Mouse (Mus musculus) liver (tissue): Measurements from ENCODE around the gene Pgpep1.

ENCODE experiments used
- DNase-seq: peaks from one replicate; pipeline ENCODE4 v3.0.0-alpha.2; 2020; ENCODE audit warnings: mixed read lengths

Pgpep1 gene

DNA sequence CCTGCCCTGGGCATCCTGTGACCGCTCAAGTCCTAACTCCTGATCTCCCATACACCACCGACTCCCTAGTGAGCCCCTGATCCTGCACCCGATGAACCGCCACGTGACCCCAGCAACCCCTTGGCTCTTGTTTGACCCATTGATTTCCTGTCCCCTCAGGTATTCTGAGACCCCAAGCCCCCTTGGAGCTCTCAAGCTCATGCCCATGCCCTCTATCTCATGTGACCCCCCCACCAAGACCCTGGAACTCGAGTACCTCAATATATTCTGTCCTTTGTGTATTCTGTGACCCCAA is 52.6 kb downstream of the Pgpep1 start:
- DNase-seq, result no peak

DNA sequence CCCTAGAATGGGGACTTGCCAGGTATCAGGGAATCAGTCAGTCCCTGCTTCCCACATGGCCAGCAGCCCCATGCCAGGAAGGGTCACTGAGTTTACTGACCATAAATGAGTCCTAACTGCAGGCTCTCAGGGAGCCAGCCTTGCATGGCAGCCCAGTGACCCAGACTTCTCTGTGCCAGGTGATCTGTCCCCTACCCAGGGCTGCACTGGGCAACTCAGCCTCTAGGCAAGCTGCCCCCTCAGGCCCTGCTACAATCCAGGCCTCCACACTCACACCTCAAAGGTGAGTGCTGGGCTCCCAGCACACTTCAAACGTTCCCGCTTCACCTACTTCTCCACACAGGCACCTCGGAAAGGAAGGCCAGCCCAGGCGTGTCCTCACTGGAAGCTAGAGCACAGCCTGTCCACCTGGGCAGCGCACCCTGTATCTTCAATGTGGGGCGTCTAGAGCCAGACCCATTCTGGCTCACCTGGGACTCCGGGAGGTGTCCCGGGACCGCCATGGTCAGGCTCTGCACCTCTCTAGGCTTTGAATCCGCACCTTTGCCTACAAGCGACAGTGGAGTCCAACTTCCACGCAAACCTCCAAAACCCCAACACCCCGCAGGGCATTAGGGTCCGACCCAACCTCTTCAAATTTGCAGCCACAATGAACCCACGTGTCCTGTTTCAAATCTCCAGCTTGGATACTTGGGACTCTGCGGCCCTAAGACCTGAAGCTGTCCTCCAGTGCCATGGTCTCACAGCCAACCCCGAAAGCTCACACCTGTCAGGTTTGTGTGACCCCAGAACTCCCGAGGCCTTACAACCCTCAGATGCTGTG is 53.2 kb downstream of the Pgpep1 start:
- DNase-seq, result no peak

DNA sequence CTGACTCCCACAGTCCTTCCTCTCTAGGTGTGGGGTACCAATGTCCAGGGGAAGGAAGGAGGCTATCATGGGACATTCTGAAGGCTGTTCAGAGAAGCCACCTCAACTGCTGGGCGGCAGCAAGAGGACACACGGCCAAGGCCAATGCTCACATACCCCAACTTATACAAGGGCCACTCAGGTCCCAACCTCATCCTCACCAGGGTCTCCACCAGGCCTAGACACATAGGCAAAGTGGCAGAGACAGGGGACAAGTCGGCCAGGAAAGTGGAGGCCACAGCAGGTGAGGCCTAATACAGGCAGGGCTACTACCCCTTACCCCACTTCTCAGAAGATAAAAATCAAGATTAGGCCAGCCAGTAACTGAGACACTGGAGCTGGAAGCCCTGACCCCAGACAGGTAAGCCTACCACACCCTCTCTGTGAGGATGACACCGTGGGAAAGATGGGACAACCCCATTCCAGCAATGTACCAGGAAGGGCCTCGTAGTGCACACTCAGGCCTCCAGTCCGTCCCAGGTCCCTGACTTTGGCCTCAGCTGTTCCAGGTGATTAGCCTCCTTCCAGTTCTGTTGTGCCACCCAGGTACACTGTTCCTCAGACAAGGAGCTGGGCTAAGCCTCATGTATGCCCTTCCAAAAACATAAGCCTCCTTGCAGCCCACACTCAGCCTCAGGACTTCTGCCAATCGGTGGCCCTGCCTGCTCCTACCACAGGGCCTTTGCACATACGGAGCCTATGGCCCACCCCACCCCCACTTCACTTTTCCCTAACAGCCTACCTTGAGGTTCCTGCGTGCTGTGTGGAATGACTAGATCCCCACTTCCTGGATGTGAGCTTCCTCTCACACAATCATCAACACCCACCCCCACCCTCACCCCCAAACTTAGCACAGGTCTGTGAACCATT is 54.1 kb downstream of the Pgpep1 start:
- no peak for DNase-seq

DNA sequence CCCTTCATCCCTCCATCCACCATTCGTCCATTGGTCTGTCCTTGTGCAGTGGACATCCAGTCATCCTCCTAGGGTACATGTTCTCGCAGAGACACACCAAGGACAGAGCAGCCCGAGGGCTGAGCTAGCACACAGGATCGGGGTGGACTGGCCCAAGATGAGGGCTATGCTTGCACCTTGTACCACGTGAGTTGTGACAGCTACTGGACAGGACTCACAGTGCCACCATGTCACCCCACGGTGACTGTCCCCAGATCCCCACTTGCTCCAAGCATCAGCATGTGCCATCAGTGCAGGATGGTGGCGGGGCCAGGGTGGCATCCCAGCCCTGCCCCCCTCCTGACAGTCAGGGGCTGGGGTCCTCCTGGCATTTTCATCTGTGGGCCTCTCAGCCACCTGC is 55.6 kb downstream of the Pgpep1 start:
- no peak for DNase-seq

DNA sequence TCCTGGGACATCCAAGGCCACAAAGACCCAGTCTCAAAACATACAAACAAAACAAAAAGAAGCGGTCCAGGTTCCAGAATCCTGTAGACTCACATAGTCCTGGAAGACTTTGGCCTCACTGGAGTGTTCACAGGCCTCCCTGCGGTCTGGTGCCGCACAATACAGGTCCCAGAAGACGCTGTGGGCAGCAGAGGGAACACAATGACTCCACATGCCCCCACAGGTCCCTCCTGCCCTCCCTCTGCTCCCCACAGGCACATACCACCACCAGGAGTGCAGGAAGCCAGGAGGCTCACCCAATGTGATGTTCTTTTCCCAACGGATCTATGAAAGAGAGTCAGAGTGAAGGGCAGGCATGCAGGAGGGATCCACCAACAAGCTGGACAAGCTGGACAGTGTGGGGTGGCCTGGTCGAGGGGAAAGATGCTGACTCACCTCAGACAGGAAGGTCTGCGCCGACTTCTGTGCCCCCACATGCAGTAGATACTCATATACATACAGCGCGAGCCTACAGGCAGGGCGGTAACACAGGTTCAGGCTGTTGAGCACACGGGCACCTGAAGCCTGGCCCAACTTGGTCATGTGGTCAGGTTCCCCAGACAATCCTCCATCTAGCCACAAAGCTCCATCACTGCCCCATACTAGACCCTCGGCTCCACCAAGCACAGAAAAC is 57.9 kb downstream of the Pgpep1 start:
- DNase-seq, result no peak

DNA sequence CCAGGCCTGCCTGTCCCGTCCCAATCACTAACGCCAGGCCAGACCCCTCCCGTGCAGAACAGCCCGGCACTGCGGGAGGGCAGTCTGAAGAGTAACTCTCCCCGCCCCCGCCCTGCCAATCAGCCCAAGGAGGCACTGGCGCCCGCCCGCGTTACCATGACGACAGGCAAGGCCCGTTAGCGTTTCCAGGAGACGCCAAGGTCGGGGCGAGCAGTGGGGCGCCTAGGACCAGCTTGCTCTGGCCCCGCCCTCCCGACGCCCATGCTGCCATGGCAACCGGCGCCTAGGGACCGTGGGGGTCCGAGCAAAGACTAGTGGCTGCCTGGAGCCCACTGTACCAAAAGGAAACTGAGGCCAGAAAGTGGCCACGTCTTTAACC is 58.9 kb downstream of the Pgpep1 start:
- DNase-seq, result peak; percentile 94

DNA sequence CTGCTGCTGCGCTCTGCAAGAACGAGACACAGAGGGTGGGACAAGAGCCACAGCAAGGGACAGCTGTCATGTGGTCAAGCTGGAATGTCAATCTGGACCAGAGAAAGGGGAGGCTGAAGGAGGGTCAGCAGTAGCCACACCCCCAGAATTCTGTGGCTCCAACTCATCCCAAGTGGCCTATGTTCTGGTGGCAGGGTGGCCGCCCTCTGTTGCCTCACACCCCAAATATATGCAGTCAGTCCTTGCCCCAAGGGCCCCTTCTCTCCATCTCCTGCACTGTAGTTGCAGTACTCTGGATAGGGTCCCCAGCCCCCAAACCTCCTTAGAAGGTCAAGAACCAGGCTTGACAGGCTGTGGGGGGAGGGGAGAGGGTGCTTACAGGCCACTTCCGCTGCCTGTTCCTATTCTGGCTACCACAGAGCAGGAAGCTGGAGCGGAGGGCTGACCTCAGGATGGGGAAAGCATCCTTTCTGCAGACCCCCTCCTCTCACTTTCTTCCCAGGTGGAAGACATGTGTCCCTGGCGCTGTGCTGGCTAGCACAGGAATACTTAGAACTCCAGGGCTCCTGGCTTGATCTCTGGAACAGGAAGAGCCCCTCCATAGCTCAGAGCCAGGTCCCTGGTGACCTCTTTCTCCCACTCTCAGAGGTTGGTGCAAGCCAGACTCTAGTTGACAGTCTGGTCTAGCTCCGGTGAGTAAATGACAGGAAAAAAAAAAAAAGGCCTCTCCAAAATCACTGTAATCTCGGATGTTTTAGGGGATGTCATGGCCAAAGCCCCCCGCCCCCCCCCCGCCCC is 59.5 kb downstream of the Pgpep1 start:
- no peak for DNase-seq

DNA sequence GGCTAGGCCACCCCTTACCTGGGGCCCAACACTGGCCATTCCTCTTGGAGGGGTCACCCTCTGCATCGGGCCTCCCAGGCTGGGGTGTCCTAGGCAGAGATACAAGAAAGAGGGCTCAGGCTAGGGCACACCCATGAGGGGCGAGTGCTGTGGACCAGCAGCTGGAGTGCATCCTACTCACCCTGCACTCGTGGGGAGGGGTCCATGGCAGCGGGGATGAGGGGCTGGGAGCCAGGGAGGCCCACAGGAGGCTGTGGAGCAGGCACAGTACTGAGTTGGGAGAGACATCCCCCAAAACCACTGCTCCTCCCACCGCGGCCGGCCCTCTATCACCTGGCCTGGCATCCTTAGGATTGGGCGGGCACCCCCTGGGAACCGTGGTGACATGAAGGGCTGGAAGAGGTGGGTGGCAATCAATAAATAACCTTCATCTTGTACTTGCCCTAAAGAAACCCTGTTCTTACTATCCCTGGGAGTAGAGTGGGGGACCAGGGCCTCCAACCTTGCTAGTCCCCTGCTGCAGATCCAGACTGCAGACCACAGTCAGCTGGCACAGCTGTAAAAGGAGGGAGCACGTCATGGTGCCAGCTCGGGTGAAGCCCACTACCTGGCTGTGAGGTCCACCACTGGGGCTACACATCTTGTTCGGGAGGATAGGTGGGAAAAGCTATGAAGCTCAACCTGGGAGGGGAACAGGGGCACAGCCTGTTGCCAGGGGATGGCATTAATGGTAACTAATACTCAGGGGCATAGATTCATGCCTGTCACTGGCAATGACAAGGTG is 60.5 kb downstream of the Pgpep1 start:
- no peak for DNase-seq

DNA sequence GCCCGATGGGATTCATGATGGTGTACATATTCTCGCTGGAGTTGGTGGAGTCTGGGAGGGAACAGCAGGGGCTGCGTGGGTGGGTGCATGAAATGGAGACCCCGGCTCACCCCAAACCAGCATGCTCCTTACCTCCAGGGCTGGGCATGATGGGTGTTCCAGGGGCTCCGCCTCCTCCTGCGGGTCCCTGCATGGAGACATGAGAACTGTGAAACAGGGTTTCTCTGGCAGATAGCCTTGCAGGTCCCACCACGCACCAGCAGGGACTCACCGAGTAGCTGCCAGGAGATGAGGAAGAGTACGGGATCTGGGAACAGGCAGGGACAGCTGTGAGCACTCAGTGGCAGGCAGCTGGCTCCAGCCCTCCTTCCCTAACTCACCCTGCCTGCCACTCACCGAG is 61.5 kb downstream of the Pgpep1 start:
- no peak for DNase-seq

DNA sequence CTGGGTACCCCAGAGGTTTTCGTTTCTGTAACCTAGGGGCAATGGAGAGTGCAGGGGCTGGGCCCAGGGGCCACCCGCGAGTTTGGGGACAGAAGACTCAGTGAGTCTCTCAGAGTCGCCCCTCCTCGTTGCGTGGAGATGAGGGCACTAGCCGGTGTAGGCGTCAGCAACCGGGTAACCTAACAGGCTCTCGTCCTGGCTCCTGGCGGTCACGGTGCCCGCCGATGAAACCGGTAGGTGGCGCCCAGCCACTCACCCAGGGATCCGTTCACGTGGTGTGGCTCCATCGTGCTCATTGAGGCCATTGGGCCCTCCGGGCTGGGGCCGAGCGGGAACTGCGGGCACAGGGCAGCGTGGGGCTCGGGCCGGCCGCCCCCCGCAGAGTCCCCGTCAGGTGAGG is 61.9 kb downstream of the Pgpep1 start:
- peak; percentile 80 for DNase-seq

DNA sequence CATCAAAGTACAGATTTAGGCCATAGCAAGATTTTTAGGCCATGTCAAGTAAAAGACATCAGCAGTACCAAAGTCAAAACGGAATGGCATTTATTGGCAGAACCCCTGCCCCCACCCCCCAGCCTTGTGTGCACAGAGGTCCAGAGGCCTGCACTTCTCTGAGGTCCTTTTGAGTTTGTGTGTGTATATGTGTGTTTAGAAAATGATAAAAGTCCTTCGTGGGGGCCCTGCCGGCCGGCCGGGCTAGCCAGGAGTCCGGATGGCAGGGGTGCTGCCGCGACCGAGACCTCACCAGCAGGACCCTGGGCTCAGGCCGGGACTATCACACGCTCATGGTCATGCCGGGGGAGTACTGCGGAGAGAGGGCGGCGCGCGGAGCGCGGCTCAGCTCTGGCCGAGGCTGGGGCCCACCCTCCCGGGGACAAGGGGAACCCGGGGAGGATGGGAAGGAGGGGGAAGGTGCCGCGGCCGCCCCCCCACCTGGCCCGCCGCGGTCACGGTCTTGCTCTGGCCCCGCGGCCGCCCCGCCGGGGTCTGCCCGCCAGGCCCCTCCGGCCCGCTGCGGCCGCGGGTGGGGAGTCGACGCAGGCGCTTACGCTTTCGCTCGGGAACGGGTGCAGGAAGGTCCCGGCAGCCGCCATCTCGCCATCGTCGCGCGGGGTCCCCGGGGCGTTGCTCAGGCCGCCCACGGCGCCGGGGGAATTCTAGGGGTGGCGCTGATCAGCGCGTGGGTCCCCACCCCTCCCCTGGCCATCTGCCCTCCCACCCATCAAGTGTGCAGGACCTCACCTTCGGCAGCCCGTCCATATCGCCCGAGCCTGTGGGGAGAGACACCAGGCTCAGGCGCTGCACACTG is 62.5 kb downstream of the Pgpep1 start:
- no peak for DNase-seq

DNA sequence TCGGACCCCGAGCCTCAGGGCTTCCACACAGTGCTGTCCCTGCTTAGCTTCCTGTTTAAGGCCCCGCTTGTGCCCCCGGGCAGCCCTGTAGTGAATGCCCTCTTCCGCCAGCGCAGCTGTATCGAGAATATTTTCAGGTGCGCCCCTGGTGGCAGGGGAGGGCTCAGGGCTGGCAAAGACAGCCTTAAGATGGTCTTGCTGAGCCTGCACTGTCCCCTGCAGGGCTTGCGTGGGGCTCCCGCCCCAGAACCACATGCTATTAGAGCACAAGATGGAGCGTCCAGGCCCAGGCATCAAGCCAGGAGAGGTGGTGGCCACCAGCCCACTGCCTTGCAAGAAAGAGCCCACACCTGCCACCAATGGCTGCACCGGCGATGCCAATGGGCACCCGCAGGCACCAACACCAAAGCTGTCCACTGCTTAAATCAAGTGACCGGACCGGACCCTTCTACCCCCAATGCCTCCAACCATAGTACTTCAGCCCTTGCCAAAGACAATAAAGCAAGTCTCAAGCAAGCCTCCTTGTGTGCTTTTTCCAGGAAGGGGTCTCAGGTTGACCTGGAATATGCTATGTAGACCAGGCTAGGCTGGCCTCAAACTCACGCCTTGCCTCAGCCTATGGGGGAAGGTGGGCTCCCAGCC is 63.3 kb downstream of the Pgpep1 start:
- DNase-seq, result no peak
